Mouse (Mus musculus): ENCODE measurements around the gene Crlf1.

Crlf1 gene

GRCm38 (mm10) chr8:70527111-70527511 is 34.2 kb downstream of the Crlf1 start:
- DNase-seq: no peak

GRCm38 (mm10) chr8:70527512-70528181 is 34.7 kb downstream of the Crlf1 start, which contains the start of the genes Fkbp8 and Kxd1:
Gene Fkbp8 (plus strand): TSS chr8:70527724.
Gene Kxd1 (minus strand): TSS chr8:70527956.
- DNase-seq: peak; percentile 97

GRCm38 (mm10) chr8:70528182-70528797 is 35.3 kb downstream of the Crlf1 start:
- DNase-seq: no peak

- DNase-seq: no peak
Observed at GRCm38 (mm10) chr8:70529299-70529698, 36.3 kb downstream of the Crlf1 start.

GRCm38 (mm10) chr8:70529741-70530161 is 36.8 kb downstream of the Crlf1 start:
- DNase-seq: no peak

GRCm38 (mm10) chr8:70530314-70530713 is 37.4 kb downstream of the Crlf1 start:
- no peak for DNase-seq

GRCm38 (mm10) chr8:70534281-70534680 is 41.3 kb downstream of the Crlf1 start:
- DNase-seq: no peak

- DNase-seq: no peak
Observed at GRCm38 (mm10) chr8:70535221-70535620, 42.3 kb downstream of the Crlf1 start.

- DNase-seq: no peak
Observed at GRCm38 (mm10) chr8:70535701-70536100, 42.7 kb downstream of the Crlf1 start.

- DNase-seq: peak; percentile 82
Observed at GRCm38 (mm10) chr8:70538024-70538579, 45.1 kb downstream of the Crlf1 start.

GRCm38 (mm10) chr8:70538633-70539076 is 45.7 kb downstream of the Crlf1 start:
- DNase-seq: peak; percentile 99

GRCm38 (mm10) chr8:70539077-70539813 is 46.3 kb downstream of the Crlf1 start, which contains the start of gene Ell:
Gene Ell (plus strand): TSS chr8:70539457.
- peak; percentile 98 for DNase-seq

GRCm38 (mm10) chr8:70540013-70540506 is 47.1 kb downstream of the Crlf1 start:
- DNase-seq: peak; percentile 75

GRCm38 (mm10) chr8:70540507-70541071 is 47.6 kb downstream of the Crlf1 start:
- peak; percentile 54 for DNase-seq

- DNase-seq: no peak
Observed at GRCm38 (mm10) chr8:70541081-70541480, 48.1 kb downstream of the Crlf1 start.

GRCm38 (mm10) chr8:70544200-70544687 is 51.3 kb downstream of the Crlf1 start:
- DNase-seq: no peak

- no peak for DNase-seq
Observed at GRCm38 (mm10) chr8:70546412-70546811, 53.5 kb downstream of the Crlf1 start.

- no peak for DNase-seq
Observed at GRCm38 (mm10) chr8:70547762-70548161, 54.8 kb downstream of the Crlf1 start.

GRCm38 (mm10) chr8:70549412-70550184 is 56.6 kb downstream of the Crlf1 start:
- no peak for DNase-seq

GRCm38 (mm10) chr8:70551558-70552161 is 58.7 kb downstream of the Crlf1 start:
- no peak for DNase-seq

GRCm38 (mm10) chr8:70552836-70553235 is 59.9 kb downstream of the Crlf1 start:
- DNase-seq: no peak
